Mouse (Mus musculus) lung, postnatal 0 days (tissue): Measurements from ENCODE around the gene Abtb2.

Experiments
- CTCF ChIP-seq: IDR thresholded peaks from 2 replicates; pipeline ENCODE4 v1.5.1; 2016; ENCODE audit warnings: antibody characterized with exemption, mild to moderate bottlenecking
- EP300 ChIP-seq: IDR thresholded peaks from 2 replicates; pipeline ENCODE4 v1.6.1; 2016; ENCODE audit warnings: antibody characterized with exemption, mild to moderate bottlenecking, control low read depth

GRCm38 (mm10) chr2:103655037-103655436, 88.9 kb downstream of the Abtb2 start:
- TF ChIP-seq EP300: no peak
- TF ChIP-seq CTCF: no peak
